Mouse (Mus musculus): ENCODE data around the gene F5. TPM values are rescaled to one million over a fixed set of nuclear protein-coding genes. Genes with fewer than 3 reads are reported as not detected.

Gene F5
- polyA plus RNA-seq, 1 experiment, result 8.1 TPM

- H3K27ac ChIP-seq (ENCODE audit: control insufficient read depth, insufficient read depth, low read depth, low read length), result no peak overlapping the region
- TF ChIP-seq CTCF (IDR thresholded peaks at IDR 0.05; ENCODE audit: control insufficient read depth, insufficient read depth, insufficient replicate concordance, low read depth, low read length) (peak; percentile 39; the same call in 1 of the 2 replicates), POLR2A (IDR thresholded peaks at IDR 0.05; ENCODE audit: control insufficient read depth, low read depth, low read length) (no peak)
- no peaks in the 10 kb centered on the region for H3K27me3 ChIP-seq (ENCODE audit: control insufficient read depth, insufficient read depth, low read length)
- H3K4me1 ChIP-seq (ENCODE audit: control insufficient read depth, insufficient read depth, low read length), result no peaks in the 10 kb centered on the region
- no peaks in the 10 kb centered on the region for H3K36me3 ChIP-seq (ENCODE audit: control insufficient read depth, insufficient read depth, low read length)
- peak overlapping the region; percentile 52; the same call in 1 of the 2 replicates for H3K4me3 ChIP-seq (ENCODE audit: control insufficient read depth, low read depth, low read length)
Measured at GRCm38 (mm10) chr1:164184142-164184870, 32.7 kb downstream of the F5 start.

GRCm38 (mm10) chr1:164184871-164185223, 33.2 kb downstream of the F5 start:
- Histone ChIP-seq H3K36me3 (ENCODE audit: control insufficient read depth, insufficient read depth, low read length) (no peaks in the 10 kb centered on the region), H3K4me3 (ENCODE audit: control insufficient read depth, low read depth, low read length) (no peak overlapping the region), H3K4me1 (ENCODE audit: control insufficient read depth, insufficient read depth, low read length) (no peaks in the 10 kb centered on the region), H3K27me3 (ENCODE audit: control insufficient read depth, insufficient read depth, low read length) (no peaks in the 10 kb centered on the region), H3K27ac (ENCODE audit: control insufficient read depth, insufficient read depth, low read depth, low read length) (no peak overlapping the region)
- TF ChIP-seq POLR2A (IDR thresholded peaks at IDR 0.05; ENCODE audit: control insufficient read depth, low read depth, low read length) (no peak), CTCF (IDR thresholded peaks at IDR 0.05; ENCODE audit: control insufficient read depth, insufficient read depth, insufficient replicate concordance, low read depth, low read length) (no peak)

- TF ChIP-seq POLR2A (IDR thresholded peaks at IDR 0.05; ENCODE audit: control insufficient read depth, low read depth, low read length) (no peak), CTCF (IDR thresholded peaks at IDR 0.05; ENCODE audit: control insufficient read depth, insufficient read depth, insufficient replicate concordance, low read depth, low read length) (no peak)
Measured at GRCm38 (mm10) chr1:164185316-164185715, 33.7 kb downstream of the F5 start.

GRCm38 (mm10) chr1:164187002-164187560, 35.4 kb downstream of the F5 start:
- Histone ChIP-seq H3K4me3 (ENCODE audit: control insufficient read depth, low read depth, low read length) (no peak overlapping the region), H3K27me3 (ENCODE audit: control insufficient read depth, insufficient read depth, low read length) (no peaks in the 10 kb centered on the region), H3K36me3 (ENCODE audit: control insufficient read depth, insufficient read depth, low read length) (no peaks in the 10 kb centered on the region), H3K4me1 (ENCODE audit: control insufficient read depth, insufficient read depth, low read length) (no peaks in the 10 kb centered on the region), H3K27ac (ENCODE audit: control insufficient read depth, insufficient read depth, low read depth, low read length) (no peak overlapping the region)
- TF ChIP-seq POLR2A (IDR thresholded peaks at IDR 0.05; ENCODE audit: control insufficient read depth, low read depth, low read length), result no peak
- no peak for TF ChIP-seq CTCF (IDR thresholded peaks at IDR 0.05; ENCODE audit: control insufficient read depth, insufficient read depth, insufficient replicate concordance, low read depth, low read length)

More at GRCm38 (mm10) chr1:164185316-164185715, 33.7 kb downstream of the F5 start:
- H3K4me3 ChIP-seq (ENCODE audit: control insufficient read depth, low read depth, low read length), result no peak overlapping the region
- no peaks in the 10 kb centered on the region for H3K27me3 ChIP-seq (ENCODE audit: control insufficient read depth, insufficient read depth, low read length)
- 0 out of 2 replicates have a peak overlapping the region, but pooled peaks have one; percentile 7 for H3K27ac ChIP-seq (ENCODE audit: control insufficient read depth, insufficient read depth, low read depth, low read length)
- H3K4me1 ChIP-seq (ENCODE audit: control insufficient read depth, insufficient read depth, low read length), result no peaks in the 10 kb centered on the region
- no peaks in the 10 kb centered on the region for H3K36me3 ChIP-seq (ENCODE audit: control insufficient read depth, insufficient read depth, low read length)

GRCm38 (mm10) chr1:164199551-164199950, 47.9 kb downstream of the F5 start:
- Histone ChIP-seq H3K4me1 (ENCODE audit: control insufficient read depth, insufficient read depth, low read length) (0 out of 2 replicates have a peak, but pooled peaks cover 3% of the 10 kb centered on the region), H3K36me3 (ENCODE audit: control insufficient read depth, insufficient read depth, low read length) (no peaks in the 10 kb centered on the region), H3K27me3 (ENCODE audit: control insufficient read depth, insufficient read depth, low read length) (no peaks in the 10 kb centered on the region), H3K4me3 (ENCODE audit: control insufficient read depth, low read depth, low read length) (no peak overlapping the region), H3K27ac (ENCODE audit: control insufficient read depth, insufficient read depth, low read depth, low read length) (peak overlapping the region; percentile 3; the same call in 1 of the 2 replicates)
- TF ChIP-seq POLR2A (IDR thresholded peaks at IDR 0.05; ENCODE audit: control insufficient read depth, low read depth, low read length) (no peak), CTCF (IDR thresholded peaks at IDR 0.05; ENCODE audit: control insufficient read depth, insufficient read depth, insufficient replicate concordance, low read depth, low read length) (no peak)

GRCm38 (mm10) chr1:164208437-164208836, 56.8 kb downstream of the F5 start:
- H3K36me3 ChIP-seq (ENCODE audit: control insufficient read depth, insufficient read depth, low read length), result no peaks in the 10 kb centered on the region
- no peaks in the 10 kb centered on the region for H3K4me1 ChIP-seq (ENCODE audit: control insufficient read depth, insufficient read depth, low read length)
- no peak overlapping the region for H3K4me3 ChIP-seq (ENCODE audit: control insufficient read depth, low read depth, low read length)
- no peak overlapping the region for H3K27ac ChIP-seq (ENCODE audit: control insufficient read depth, insufficient read depth, low read depth, low read length)
- TF ChIP-seq POLR2A (IDR thresholded peaks at IDR 0.05; ENCODE audit: control insufficient read depth, low read depth, low read length) (no peak), CTCF (IDR thresholded peaks at IDR 0.05; ENCODE audit: control insufficient read depth, insufficient read depth, insufficient replicate concordance, low read depth, low read length) (no peak)
- H3K27me3 ChIP-seq (ENCODE audit: control insufficient read depth, insufficient read depth, low read length), result no peaks in the 10 kb centered on the region

- Histone ChIP-seq H3K36me3 (ENCODE audit: control insufficient read depth, insufficient read depth, low read length) (no peaks in the 10 kb centered on the region), H3K27me3 (ENCODE audit: control insufficient read depth, insufficient read depth, low read length) (no peaks in the 10 kb centered on the region), H3K4me1 (ENCODE audit: control insufficient read depth, insufficient read depth, low read length) (no peaks in the 10 kb centered on the region), H3K27ac (ENCODE audit: control insufficient read depth, insufficient read depth, low read depth, low read length) (no peak overlapping the region), H3K4me3 (ENCODE audit: control insufficient read depth, low read depth, low read length) (no peak overlapping the region)
- TF ChIP-seq CTCF (IDR thresholded peaks at IDR 0.05; ENCODE audit: control insufficient read depth, insufficient read depth, insufficient replicate concordance, low read depth, low read length) (no peak), POLR2A (IDR thresholded peaks at IDR 0.05; ENCODE audit: control insufficient read depth, low read depth, low read length) (no peak)
Measured at GRCm38 (mm10) chr1:164210899-164211298, 59.3 kb downstream of the F5 start.

All from testis, adult 2 months (tissue).